Mouse (Mus musculus): ENCODE measurements at regions not wholly inside any gene's neighbourhood (a gene's known extent, or its start where the extent isn't known, plus 50 kb on each side); places are given as distances from the start of the nearest gene placed in this dataset.

DNA sequence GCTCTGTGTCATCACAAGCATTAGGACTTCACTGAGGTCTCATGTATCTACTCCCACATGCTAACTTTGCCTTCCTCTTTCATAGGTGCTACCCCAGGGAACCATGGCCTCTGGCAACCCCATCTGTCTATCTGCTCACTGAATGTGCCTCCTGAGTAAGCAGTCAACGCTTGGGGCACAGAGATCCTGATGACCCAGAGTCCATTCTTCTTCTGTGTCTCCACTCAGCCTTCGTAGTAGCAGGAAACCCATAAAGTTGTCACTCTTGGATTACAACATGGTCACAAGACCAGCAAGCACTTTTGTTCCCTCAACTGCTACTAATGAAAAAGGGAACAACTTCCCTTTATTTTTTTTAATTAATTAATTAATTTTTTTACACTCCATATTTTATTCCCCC, 296.2 kb downstream of the Cd47 start:
- no peak for TF ChIP-seq CTCF (conservative IDR thresholded peaks at IDR 0.05; ENCODE audit: insufficient read depth, insufficient read length, low read depth, low read length)
- TF ChIP-seq POLR2A (IDR thresholded peaks at IDR 0.05; ENCODE audit: low read depth, low read length): no peak
